Mouse (Mus musculus): ENCODE results near the gene Olfr957.

DNA sequence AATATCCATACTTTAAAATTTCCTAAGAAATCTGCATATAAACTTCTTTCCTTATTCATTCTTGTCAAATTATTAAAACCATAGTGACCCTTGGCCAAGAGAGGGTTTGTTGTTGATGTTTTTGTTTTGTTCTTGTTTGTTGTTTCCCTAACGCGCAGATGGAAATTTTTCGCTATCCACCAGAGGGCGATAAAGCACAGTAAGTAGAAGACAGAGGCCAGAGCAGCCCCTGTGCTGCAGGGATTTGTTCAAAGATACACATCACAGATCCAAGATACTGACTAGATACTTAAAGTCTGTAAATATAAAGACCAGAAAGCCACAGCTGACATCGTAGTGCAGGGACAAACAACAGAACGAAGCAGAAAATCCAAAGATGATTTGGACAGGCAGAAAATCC, 6.6 kb downstream of the Olfr957 start:
- peak; percentile 35 for TF ChIP-seq CTCF (IDR thresholded peaks at IDR 0.05; ENCODE audit: low read depth, low read length)
- no peak for TF ChIP-seq POLR2A (IDR thresholded peaks at IDR 0.05; ENCODE audit: insufficient read depth, low read length)
- no peak for TF ChIP-seq EP300 (IDR thresholded peaks at IDR 0.05; ENCODE audit: insufficient read depth, low read depth, low read length)

Data from ES-Bruce4 (cell line).